Mouse (Mus musculus): ENCODE measurements at regions not wholly inside any gene's neighbourhood (a gene's known extent, or its start where the extent isn't known, plus 50 kb on each side); places are given as distances from the start of the nearest gene placed in this dataset.
A peak's percentile ranks its signal among the peaks of the same experiment; 100 is the strongest.

GRCm38 (mm10) chr12:37654256-37654655, 163.3 kb upstream of the Dgkb start:
- TF ChIP-seq CTCF (conservative IDR thresholded peaks at IDR 0.05; ENCODE audit: low read length) (no peak), NANOG (IDR thresholded peaks at IDR 0.05; ENCODE audit: borderline replicate concordance, low read length) (peak; percentile 43; the same call in 1 of the 2 replicates), POU5F1 (IDR thresholded peaks at IDR 0.05; ENCODE audit: borderline replicate concordance, low read length) (no peak)
